Mouse (Mus musculus) cortical plate, adult 2 months (tissue): ENCODE measurements around the gene Kcnh8.

Experiments
- CTCF ChIP-seq: fragments of 200-500 bp; IDR thresholded peaks from 2 replicates; pipeline ENCODE4 v1.5.1; 2011; ENCODE audit warnings: mild to moderate bottlenecking, control low read depth, low read length; ENCODE audit not compliant: insufficient read depth; ENCODE audit errors: extremely low read depth
- POLR2A ChIP-seq: fragments of 200-500 bp; IDR thresholded peaks from 2 replicates; pipeline ENCODE4 v1.6.1; 2011; ENCODE audit warnings: mild to moderate bottlenecking, low read length, control low read depth; ENCODE audit not compliant: insufficient read depth; ENCODE audit errors: extremely low read depth

DNA sequence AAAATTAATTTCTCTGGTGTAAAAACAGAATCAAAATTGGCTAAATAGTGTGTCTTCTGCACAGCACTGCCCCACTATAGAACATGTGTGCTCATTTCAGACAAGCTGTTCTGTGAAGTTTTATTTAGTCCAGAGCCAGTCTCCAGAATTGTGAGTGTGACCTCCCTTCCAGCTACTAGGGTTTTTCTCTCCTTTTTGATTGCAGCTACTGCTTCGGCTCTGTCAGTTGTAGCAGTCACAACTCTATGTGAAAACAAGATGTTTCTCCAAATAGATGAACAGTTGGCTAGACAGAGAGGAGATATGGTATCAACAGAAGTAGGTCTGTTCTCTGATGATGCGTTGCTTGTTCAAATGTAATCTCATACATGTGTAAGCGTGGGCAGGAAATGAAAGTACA, 270.7 kb downstream of the Kcnh8 start:
- TF ChIP-seq CTCF (no peak), POLR2A (no peak)
